Mouse (Mus musculus): Measurements from ENCODE around the gene Fancc. TPM values are rescaled to one million over a fixed set of nuclear protein-coding genes. Genes with fewer than 3 reads are reported as not detected.
A peak's percentile ranks its signal among the peaks of the same experiment; 100 is the strongest.

The Fancc gene
- polyA plus RNA-seq, 1 experiment from 2014 or later, result 5.2 TPM

GRCm38 (mm10) chr13:63249171-63249570 lies 247.9 kb downstream of the Fancc start:
- Histone ChIP-seq H3K4me1 (ENCODE audit: insufficient read depth) (peaks cover 23% of the 10 kb centered on the region), H3K4me3 (ENCODE audit: low read depth, low read length) (no peak overlapping the region), H3K36me3 (replicated peaks; ENCODE audit: insufficient read depth, low read length) (peaks cover 9% of the 10 kb centered on the region), H3K9ac (replicated peaks) (no peak overlapping the region), H3K4me2 (ENCODE audit: low read depth, low read length) (no peak overlapping the region), H3K9me3 (ENCODE audit: low read length) (no peaks in the 10 kb centered on the region), H3K27me3 (ENCODE audit: insufficient read depth, low read length) (no peaks in the 10 kb centered on the region), H3K27ac (ENCODE audit: low read depth) (no peak overlapping the region)
- ATAC-seq (no peak), DNase-seq (no peak)
- no peak for TF ChIP-seq CTCF (IDR thresholded peaks at IDR 0.05; ENCODE audit: low read depth)
- TF ChIP-seq EP300 (IDR thresholded peaks at IDR 0.05; ENCODE audit: low read depth), result no peak
- WGBS (ENCODE audit: insufficient replicate concordance), result 73% methylated on average over 7 of the region's 7 CpGs

- H3K27me3 ChIP-seq (ENCODE audit: insufficient read depth, low read length), result no peaks in the 10 kb centered on the region
- no peaks in the 10 kb centered on the region for H3K9me3 ChIP-seq (ENCODE audit: low read length)
- H3K4me2 ChIP-seq (ENCODE audit: low read depth, low read length), result no peak overlapping the region
- no peak overlapping the region for H3K4me3 ChIP-seq (ENCODE audit: low read depth, low read length)
- peaks cover 9% of the 10 kb centered on the region for H3K36me3 ChIP-seq (replicated peaks; ENCODE audit: insufficient read depth, low read length)
- H3K9ac ChIP-seq (replicated peaks), result no peak overlapping the region
- 80% methylated on average over 10 of the region's 10 CpGs for WGBS (ENCODE audit: insufficient replicate concordance)
- no peak for TF ChIP-seq EP300 (IDR thresholded peaks at IDR 0.05; ENCODE audit: low read depth)
- TF ChIP-seq CTCF (IDR thresholded peaks at IDR 0.05; ENCODE audit: low read depth), result no peak
- H3K4me1 ChIP-seq (ENCODE audit: insufficient read depth), result peaks cover 14% of the 10 kb centered on the region
- no peak for ATAC-seq
- H3K27ac ChIP-seq (ENCODE audit: low read depth), result no peak overlapping the region
- DNase-seq, result no peak
Measured at GRCm38 (mm10) chr13:63248318-63248717, 248.8 kb downstream of the Fancc start.

- Histone ChIP-seq H3K27me3 (ENCODE audit: insufficient read depth, low read length) (no peaks in the 10 kb centered on the region), H3K9me3 (ENCODE audit: low read length) (no peaks in the 10 kb centered on the region), H3K27ac (ENCODE audit: low read depth) (no peak overlapping the region), H3K36me3 (replicated peaks; ENCODE audit: insufficient read depth, low read length) (peaks cover 9% of the 10 kb centered on the region), H3K9ac (replicated peaks) (no peak overlapping the region), H3K4me1 (ENCODE audit: insufficient read depth) (peaks cover 14% of the 10 kb centered on the region; the same call in 1 of the 2 replicates), H3K4me3 (ENCODE audit: low read depth, low read length) (no peak overlapping the region), H3K4me2 (ENCODE audit: low read depth, low read length) (no peak overlapping the region)
- 88% methylated on average over 11 of the region's 11 CpGs for WGBS (ENCODE audit: insufficient replicate concordance)
- ATAC-seq (no peak), DNase-seq (no peak)
- no peak for TF ChIP-seq EP300 (IDR thresholded peaks at IDR 0.05; ENCODE audit: low read depth)
- TF ChIP-seq CTCF (IDR thresholded peaks at IDR 0.05; ENCODE audit: low read depth), result no peak
Measured at GRCm38 (mm10) chr13:63247631-63248030, 249.4 kb downstream of the Fancc start.

- no peak for DNase-seq
- no peak for ATAC-seq
- peaks cover 18% of the 10 kb centered on the region for H3K4me1 ChIP-seq (ENCODE audit: insufficient read depth)
- H3K4me2 ChIP-seq (ENCODE audit: low read depth, low read length), result no peak overlapping the region
- TF ChIP-seq CTCF (IDR thresholded peaks at IDR 0.05; ENCODE audit: low read depth) (no peak), EP300 (IDR thresholded peaks at IDR 0.05; ENCODE audit: low read depth) (no peak)
- 69% methylated on average over 7 of the region's 7 CpGs for WGBS (ENCODE audit: insufficient replicate concordance)
- H3K36me3 ChIP-seq (replicated peaks; ENCODE audit: insufficient read depth, low read length), result peaks cover 9% of the 10 kb centered on the region
- H3K9me3 ChIP-seq (ENCODE audit: low read length), result no peaks in the 10 kb centered on the region
- H3K9ac ChIP-seq (replicated peaks), result no peak overlapping the region
- H3K4me3 ChIP-seq (ENCODE audit: low read depth, low read length), result no peak overlapping the region
- no peak overlapping the region for H3K27ac ChIP-seq (ENCODE audit: low read depth)
- no peaks in the 10 kb centered on the region for H3K27me3 ChIP-seq (ENCODE audit: insufficient read depth, low read length)
Measured at GRCm38 (mm10) chr13:63247041-63247440, 250.0 kb downstream of the Fancc start.

DNA sequence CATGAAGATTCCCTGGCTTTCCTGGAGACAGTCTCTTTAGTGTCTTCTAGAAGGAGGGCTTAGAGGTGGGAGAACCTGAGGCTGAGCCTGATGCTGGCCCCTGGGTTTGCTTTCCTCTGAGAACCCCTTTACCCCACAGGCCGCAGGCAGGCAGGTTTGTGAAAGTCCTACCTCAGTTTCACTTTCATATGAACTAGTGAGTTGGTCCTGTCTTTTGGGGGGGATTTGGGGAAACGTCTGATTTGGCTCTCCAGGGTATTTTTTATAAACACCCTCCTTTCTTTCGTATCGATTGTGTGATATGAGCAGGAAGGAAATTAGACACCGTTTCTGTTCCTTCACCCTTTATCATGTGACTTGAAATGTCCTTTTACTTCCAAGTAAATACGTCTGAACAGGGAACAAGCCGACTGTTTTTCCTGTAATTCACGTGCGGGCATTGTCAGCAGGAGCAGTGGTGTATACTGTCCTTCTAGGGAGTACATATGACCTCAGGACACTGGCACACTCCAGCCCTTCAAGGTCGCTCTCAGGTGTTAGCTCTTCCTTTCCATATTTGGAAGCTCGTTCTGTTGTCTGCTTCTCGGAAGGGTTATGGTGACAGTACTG lies 250.6 kb downstream of the Fancc start:
- H3K27ac ChIP-seq (ENCODE audit: low read depth), result no peak overlapping the region

GRCm38 (mm10) chr13:63245812-63246211 lies 251.3 kb downstream of the Fancc start:
- Histone ChIP-seq H3K4me3 (ENCODE audit: low read depth, low read length) (no peak overlapping the region), H3K36me3 (replicated peaks; ENCODE audit: insufficient read depth, low read length) (peaks cover 14% of the 10 kb centered on the region), H3K27me3 (ENCODE audit: insufficient read depth, low read length) (no peaks in the 10 kb centered on the region), H3K9ac (replicated peaks) (no peak overlapping the region), H3K27ac (ENCODE audit: low read depth) (no peak overlapping the region), H3K4me1 (ENCODE audit: insufficient read depth) (peaks cover 24% of the 10 kb centered on the region), H3K9me3 (ENCODE audit: low read length) (no peaks in the 10 kb centered on the region), H3K4me2 (ENCODE audit: low read depth, low read length) (no peak overlapping the region)
- no peak for ATAC-seq
- WGBS (ENCODE audit: insufficient replicate concordance), result 85% methylated on average over 4 of the region's 4 CpGs
- DNase-seq, result no peak
- TF ChIP-seq CTCF (IDR thresholded peaks at IDR 0.05; ENCODE audit: low read depth), result no peak
- no peak for TF ChIP-seq EP300 (IDR thresholded peaks at IDR 0.05; ENCODE audit: low read depth)

More for the DNA sequence above, 250.6 kb downstream of the Fancc start:
- no peaks in the 10 kb centered on the region for H3K9me3 ChIP-seq (ENCODE audit: low read length)
- DNase-seq (no peak), ATAC-seq (no peak)
- H3K4me1 ChIP-seq (ENCODE audit: insufficient read depth), result peaks cover 22% of the 10 kb centered on the region
- H3K4me2 ChIP-seq (ENCODE audit: low read depth, low read length), result no peak overlapping the region
- no peaks in the 10 kb centered on the region for H3K27me3 ChIP-seq (ENCODE audit: insufficient read depth, low read length)
- peak; percentile 31; the same call in 1 of the 2 replicates for TF ChIP-seq EP300 (IDR thresholded peaks at IDR 0.05; ENCODE audit: low read depth)
- no peak for TF ChIP-seq CTCF (IDR thresholded peaks at IDR 0.05; ENCODE audit: low read depth)
- H3K4me3 ChIP-seq (ENCODE audit: low read depth, low read length), result no peak overlapping the region
- no peak overlapping the region for H3K9ac ChIP-seq (replicated peaks)
- peaks cover 14% of the 10 kb centered on the region for H3K36me3 ChIP-seq (replicated peaks; ENCODE audit: insufficient read depth, low read length)
- 67% methylated on average over 12 of the region's 12 CpGs for WGBS (ENCODE audit: insufficient replicate concordance)
